Mouse (Mus musculus) testis, adult 2 months (tissue): ENCODE data around the gene Rps13. TPM values are rescaled to one million over a fixed set of nuclear protein-coding genes. Genes with fewer than 3 reads are reported as not detected.

Experiments used
- H3K27ac ChIP-seq: fragments of 200-500 bp; 2 replicates; pipeline ENCODE4 v1.5.1; 2012; ENCODE audit warnings: low read depth, low read length; ENCODE audit not compliant: control insufficient read depth, insufficient read depth
- H3K27me3 ChIP-seq: fragments of 200-500 bp; 2 replicates; pipeline ENCODE4 v1.6.1; 2012; ENCODE audit warnings: mild to moderate bottlenecking, low read length, moderate library complexity; ENCODE audit not compliant: control insufficient read depth, insufficient read depth
- H3K36me3 ChIP-seq: fragments of 200-500 bp; 2 replicates; pipeline ENCODE4 v1.6.1; 2012; ENCODE audit warnings: mild to moderate bottlenecking, low read length; ENCODE audit not compliant: control insufficient read depth, insufficient read depth
- H3K4me1 ChIP-seq: fragments of 200-500 bp; 2 replicates; pipeline ENCODE4 v1.6.1; 2012; ENCODE audit warnings: low read length; ENCODE audit not compliant: control insufficient read depth, insufficient read depth
- H3K4me3 ChIP-seq: fragments of 200-500 bp; 2 replicates; pipeline ENCODE4 v1.5.1; 2012; ENCODE audit warnings: low read depth, mild to moderate bottlenecking, low read length, moderate library complexity, mixed read lengths; ENCODE audit not compliant: control insufficient read depth
- CTCF ChIP-seq: fragments of 200-500 bp; IDR thresholded peaks from 2 replicates; pipeline ENCODE4 v1.5.1; 2012; ENCODE audit warnings: low read depth, mild to moderate bottlenecking, inconsistent platforms, low read length, moderate library complexity; ENCODE audit not compliant: control insufficient read depth, insufficient read depth, insufficient replicate concordance
- POLR2A ChIP-seq: fragments of 200-500 bp; IDR thresholded peaks from 2 replicates; pipeline ENCODE4 v1.6.1; 2012; ENCODE audit warnings: low read depth, mild to moderate bottlenecking, inconsistent platforms, low read length, moderate library complexity; ENCODE audit not compliant: control insufficient read depth
- polyA plus RNA-seq: library from polyadenylated mRNA; depleted of rRNA; stranded (reverse); fragments of >200 nt; gene quantifications from 2 replicates; pipeline ENCODE4 v1.2.3, GENCODE M21; 2012

Gene Rps13
- polyA plus RNA-seq, 1 experiment, result 198 TPM

GRCm38 (mm10) chr7:116329858-116330257 is 4.1 kb downstream of the Rps13 start:
- Histone ChIP-seq H3K4me3 (no peak overlapping the region), H3K27ac (no peak overlapping the region), H3K36me3 (no peaks in the 10 kb centered on the region), H3K27me3 (no peaks in the 10 kb centered on the region), H3K4me1 (no peaks in the 10 kb centered on the region)
- TF ChIP-seq POLR2A (no peak), CTCF (no peak)

- Histone ChIP-seq H3K27me3 (no peaks in the 10 kb centered on the region), H3K4me3 (no peak overlapping the region), H3K4me1 (no peaks in the 10 kb centered on the region), H3K36me3 (no peaks in the 10 kb centered on the region), H3K27ac (no peak overlapping the region)
- TF ChIP-seq CTCF, result no peak
- no peak for TF ChIP-seq POLR2A
Measured at GRCm38 (mm10) chr7:116328777-116329176, 5.2 kb downstream of the Rps13 start.

DNA sequence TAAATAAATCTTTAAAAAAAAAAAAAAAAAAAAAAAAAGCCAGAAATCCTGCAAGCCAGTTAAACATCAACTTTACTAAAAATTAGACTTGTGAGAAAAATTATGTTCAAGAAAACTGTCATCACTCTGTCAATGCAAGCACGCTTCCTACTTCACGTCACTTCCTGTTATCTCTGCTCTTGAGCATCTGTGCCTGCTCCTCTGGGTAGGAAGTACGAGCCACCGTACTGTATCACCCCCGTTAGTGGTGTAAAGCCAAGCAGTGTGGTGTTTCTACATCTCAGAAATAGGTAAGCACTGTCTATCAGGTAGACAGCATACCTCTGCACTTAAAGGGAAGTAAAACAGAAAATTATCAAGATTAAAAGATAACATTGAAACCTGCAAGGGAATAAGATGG is 6.1 kb downstream of the Rps13 start:
- Histone ChIP-seq H3K36me3 (no peaks in the 10 kb centered on the region), H3K4me3 (no peak overlapping the region), H3K27ac (no peak overlapping the region), H3K4me1 (no peaks in the 10 kb centered on the region), H3K27me3 (no peaks in the 10 kb centered on the region)
- TF ChIP-seq POLR2A (no peak), CTCF (no peak)

- Histone ChIP-seq H3K4me1 (no peaks in the 10 kb centered on the region), H3K27ac (no peak overlapping the region), H3K4me3 (no peak overlapping the region), H3K36me3 (no peaks in the 10 kb centered on the region), H3K27me3 (no peaks in the 10 kb centered on the region)
- TF ChIP-seq CTCF (peak; percentile 61; the same call in 1 of the 2 replicates), POLR2A (no peak)
Measured at GRCm38 (mm10) chr7:116323331-116323964, 10.5 kb downstream of the Rps13 start.

DNA sequence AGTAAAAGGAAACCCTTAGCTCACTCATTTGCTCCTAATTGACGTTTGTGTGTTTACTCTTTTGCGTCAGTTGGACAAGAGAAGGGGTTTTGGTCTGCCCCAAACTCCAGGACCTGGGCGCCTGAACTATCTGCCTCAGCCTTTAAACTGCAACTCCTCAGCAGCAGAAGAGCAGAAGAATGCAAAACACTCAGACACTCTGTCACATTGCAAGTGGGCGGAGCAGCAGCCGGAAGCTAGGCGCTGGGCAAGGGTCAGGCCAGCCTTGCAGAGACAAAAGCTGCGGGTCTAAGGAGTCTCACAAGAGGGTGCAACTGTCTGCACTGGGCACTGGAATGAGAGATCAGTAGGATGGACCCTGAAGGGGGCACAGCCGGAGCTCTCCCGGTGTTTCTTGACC is 24.5 kb downstream of the Rps13 start:
- Histone ChIP-seq H3K27me3 (no peaks in the 10 kb centered on the region), H3K27ac (no peak overlapping the region), H3K4me1 (peaks cover 13% of the 10 kb centered on the region), H3K36me3 (no peaks in the 10 kb centered on the region), H3K4me3 (no peak overlapping the region)
- TF ChIP-seq CTCF (no peak), POLR2A (no peak)

GRCm38 (mm10) chr7:116308632-116308991 is 25.4 kb downstream of the Rps13 start:
- Histone ChIP-seq H3K27me3 (no peaks in the 10 kb centered on the region), H3K36me3 (no peaks in the 10 kb centered on the region), H3K27ac (no peak overlapping the region), H3K4me1 (peaks cover 16% of the 10 kb centered on the region), H3K4me3 (peak overlapping the region; percentile 70)
- TF ChIP-seq POLR2A (no peak), CTCF (no peak)

- peak within 1 kb of the TSS; percentile 75 for H3K27ac ChIP-seq
Measured at GRCm38 (mm10) chr7:116307871-116308631, 25.9 kb downstream of the Rps13 start, which contains the start of gene Plekha7. Gene Plekha7 (minus strand): TSS chr7:116308376.

More at GRCm38 (mm10) chr7:116307871-116308631, 25.9 kb downstream of the Rps13 start, which contains the start of gene Plekha7:
- peaks cover 16% of the 10 kb centered on the region for H3K4me1 ChIP-seq
- H3K27me3 ChIP-seq, result no peaks in the 10 kb centered on the region
- TF ChIP-seq POLR2A, result no peak
- TF ChIP-seq CTCF, result no peak
- H3K36me3 ChIP-seq, result no peaks in the 10 kb centered on the region
- H3K4me3 ChIP-seq, result peak within 1 kb of the TSS; percentile 89
